Mouse (Mus musculus): ENCODE measurements around the gene Mlph.

DNA sequence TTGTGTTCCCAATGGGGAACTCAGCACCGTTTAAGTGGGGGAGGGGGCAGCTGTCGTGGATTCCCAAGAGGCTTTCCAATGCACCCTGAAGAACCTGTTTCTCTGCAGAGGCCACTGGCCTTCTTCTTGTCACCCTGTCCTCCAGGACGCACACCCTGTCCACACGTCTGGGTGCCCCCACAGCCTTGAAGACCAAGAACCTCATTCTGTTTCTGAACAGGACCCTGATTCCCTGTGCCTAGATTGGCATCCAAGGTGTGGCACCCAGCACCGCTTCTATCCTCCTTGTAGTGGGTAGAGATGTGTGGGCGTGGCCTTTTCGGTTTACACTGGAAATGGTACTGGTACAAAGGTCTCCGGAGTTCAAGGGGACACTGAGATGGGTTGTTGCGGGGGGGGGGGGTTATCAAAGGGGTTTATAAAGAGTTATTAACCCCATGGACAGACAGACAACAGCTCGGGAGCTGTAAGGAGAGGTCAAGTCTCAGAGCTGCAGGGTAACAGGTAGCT lies 55.1 kb downstream of the Mlph start:
- TF ChIP-seq CTCF (IDR thresholded peaks at IDR 0.05; ENCODE audit: extremely low read depth, insufficient read depth, insufficient read length, insufficient replicate concordance) (no peak), POLR2A (IDR thresholded peaks at IDR 0.05; ENCODE audit: low read depth, low read length) (no peak)

All from spleen, adult 2 months (tissue).